Mouse (Mus musculus) Muller cell, postnatal 12 days (primary cell): Measurements from ENCODE around the gene Arhgef6.

Experiments used
- DNase-seq: peaks from one replicate; pipeline ENCODE4 v3.0.0-alpha.2; 2015; ENCODE audit errors: inconsistent ontology term

Gene Arhgef6

DNA sequence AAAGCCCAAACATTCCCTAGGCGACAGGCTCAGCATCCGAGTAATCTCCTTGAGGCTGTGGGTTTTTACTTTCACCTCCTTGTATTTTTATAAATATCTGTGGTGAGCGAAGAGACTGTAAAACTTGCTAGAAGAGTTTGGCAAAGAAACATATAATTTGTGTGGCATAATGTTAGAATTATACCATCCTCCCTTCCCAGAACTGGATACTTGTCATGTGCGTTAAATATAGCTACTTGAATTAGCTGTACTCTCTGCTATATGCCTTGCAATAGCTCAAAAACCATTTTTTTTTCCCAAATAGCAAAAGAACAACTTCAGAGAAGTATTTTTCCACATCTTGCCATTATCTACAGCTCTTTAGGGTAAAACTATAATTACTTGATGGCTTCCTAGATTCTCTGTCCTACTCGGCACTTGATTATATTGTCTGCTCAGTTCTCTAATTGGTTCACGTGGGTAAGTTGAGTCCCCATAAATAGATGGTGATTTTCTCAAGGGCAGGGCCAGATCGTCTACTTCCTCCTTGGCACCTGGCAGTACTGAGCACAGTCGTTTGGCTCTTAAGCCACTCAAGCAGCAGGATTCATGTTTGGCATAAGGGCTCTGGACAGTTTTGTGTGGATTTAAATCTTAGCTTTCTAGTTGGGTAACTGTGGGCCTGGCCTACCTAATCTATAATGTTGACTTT is 35.2 kb downstream of the Arhgef6 start:
- no peak for DNase-seq

DNA sequence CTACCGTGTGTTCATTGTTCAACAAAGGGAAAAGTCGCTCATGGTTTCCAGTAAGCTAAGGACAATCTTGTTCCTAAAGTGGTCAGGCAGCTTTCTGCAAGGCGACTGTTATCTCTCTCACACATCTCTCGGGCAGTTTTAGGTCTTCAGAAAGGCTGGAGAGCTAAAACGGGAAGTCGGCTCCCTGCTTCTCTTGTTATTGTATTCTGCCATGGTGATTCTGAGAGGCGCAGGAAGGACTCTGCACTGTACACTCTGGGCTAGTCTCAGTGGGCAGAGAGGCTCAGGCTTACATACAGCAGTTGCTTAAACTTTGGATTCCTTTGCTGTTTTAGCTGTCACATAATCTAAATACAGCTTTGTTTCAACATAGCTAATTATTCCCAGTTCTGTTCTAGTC is 39.6 kb downstream of the Arhgef6 start:
- DNase-seq = no peak

DNA sequence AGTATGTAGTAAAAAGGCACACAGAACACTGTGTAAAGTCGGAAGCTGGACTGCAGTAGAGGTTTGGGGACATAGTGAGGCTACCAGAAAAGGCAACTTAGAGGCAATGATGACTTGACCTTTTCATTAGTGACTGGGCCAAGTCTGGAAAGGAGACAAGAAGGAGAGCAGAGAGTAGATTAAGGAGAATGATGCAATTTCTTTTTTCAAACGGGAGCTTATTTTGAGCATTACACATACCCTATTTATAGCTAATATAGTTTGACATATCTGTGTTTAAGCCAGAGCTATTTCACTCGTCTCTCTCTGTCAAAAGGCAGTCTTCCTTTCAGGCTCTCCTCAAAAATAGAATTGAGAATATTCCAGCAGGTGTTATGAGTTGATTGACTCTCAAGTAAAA is 50.1 kb downstream of the Arhgef6 start:
- no peak for DNase-seq

DNA sequence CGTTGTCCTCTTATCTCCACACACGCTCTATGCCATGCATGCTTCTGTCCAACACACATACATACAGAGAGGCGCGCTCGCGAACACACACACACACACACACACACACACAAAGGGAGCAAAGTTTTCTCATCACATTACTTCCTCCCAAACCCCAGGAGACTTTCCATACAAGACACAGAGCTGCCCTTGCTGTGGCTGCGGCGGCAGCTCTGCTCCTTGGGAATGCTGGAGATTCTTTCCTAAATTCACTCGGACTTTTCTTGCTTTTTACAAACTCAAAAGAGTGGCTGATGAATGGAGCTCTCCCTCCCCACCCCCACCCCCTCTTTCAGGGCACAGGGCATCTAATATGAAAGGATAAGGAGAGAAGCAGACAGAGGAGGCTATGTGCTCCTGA is 52.2 kb downstream of the Arhgef6 start:
- peak; percentile 67 for DNase-seq

DNA sequence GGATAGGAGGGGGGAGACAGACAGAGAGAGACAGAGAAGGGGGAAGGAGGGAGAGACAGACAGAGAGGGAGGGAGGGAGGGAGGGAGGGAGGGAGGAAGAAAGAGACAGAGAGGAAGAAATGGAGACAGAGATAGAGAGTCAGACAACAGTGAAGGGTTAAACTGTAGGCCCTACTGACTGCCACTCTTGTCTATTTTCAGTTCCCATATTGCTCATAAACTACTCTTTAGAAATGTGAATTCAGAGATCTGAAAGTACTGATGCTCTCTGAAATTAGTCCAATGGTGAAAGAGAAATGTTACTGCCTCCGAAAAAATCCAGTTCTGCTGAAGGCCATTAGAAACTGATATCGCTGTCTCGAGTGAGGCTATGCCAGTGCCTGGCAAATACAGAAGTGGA is 56.3 kb downstream of the Arhgef6 start:
- no peak for DNase-seq

DNA sequence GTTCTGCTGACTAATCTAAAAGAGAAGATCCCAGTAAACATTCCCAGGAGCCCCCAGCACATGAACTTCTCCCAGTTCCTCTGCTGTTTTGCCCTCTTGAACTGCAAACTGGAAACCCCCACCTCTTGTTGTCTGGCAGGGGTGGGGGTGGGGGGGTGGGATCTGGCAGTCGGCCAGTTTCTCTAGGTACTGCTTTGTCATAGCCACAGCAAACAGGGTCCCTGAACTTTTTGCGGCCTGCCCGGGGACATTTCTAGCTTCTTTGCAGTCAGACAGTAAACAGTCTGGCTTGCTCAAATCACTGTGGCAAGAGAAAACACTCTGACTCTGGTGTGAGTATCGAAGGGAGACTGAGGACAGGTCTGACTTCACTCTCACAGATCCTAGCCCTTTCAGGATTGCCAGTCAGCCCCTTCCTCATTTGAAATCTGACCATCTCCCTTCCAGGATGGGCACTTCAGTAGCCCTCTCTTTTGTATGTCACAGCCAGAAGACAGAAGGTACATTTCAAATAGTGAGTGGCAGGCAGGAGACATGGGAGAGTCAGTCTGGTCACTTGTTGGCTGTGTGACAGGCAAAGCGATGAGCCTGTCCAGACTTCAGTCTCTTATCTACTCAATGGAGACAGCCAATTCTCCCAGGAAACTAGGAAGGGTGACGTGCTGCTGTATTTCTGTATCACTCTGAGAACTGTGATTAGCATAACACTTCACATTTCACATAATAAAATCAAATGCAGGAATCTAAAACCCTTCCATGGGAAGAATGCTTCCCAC is 60.8 kb downstream of the Arhgef6 start:
- DNase-seq = peak; percentile 16

DNA sequence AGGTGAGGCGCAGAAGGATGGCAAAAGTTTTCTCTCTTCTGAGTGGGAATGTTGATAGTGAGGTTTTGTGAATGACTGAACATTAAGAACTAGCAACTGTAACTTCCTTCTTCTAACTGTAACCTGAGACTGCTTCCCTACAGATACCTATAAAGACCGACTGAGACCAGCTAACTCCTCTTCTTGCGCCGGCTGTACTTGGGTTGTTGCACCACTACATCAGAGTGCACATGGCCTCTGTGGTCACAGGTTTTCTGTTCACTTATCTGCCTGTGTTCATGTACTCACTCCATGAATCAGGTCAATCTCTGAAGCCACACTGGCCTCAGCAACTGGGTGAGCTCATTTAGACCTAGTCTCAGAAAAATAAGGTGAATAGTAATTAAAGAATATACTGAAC is 75.0 kb downstream of the Arhgef6 start:
- DNase-seq = no peak

DNA sequence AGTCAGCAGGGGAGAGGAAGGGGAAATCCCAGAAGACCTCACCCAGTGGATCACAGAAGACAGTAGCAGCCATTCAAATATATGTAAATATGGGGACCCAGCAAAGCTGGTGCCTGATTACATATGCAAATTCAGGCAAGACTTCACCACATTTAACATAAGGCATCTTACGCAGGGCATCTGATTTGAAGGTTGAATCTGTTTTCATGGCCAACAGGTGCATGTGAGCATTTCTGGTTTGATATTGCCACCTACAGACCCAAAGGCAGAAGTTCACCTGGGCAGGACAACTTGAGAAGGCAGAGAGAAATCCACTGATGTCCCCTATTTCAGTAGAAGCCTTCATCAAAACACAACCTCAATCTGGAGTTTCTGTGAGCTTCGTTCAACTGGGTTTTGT is 77.8 kb downstream of the Arhgef6 start:
- DNase-seq = no peak

DNA sequence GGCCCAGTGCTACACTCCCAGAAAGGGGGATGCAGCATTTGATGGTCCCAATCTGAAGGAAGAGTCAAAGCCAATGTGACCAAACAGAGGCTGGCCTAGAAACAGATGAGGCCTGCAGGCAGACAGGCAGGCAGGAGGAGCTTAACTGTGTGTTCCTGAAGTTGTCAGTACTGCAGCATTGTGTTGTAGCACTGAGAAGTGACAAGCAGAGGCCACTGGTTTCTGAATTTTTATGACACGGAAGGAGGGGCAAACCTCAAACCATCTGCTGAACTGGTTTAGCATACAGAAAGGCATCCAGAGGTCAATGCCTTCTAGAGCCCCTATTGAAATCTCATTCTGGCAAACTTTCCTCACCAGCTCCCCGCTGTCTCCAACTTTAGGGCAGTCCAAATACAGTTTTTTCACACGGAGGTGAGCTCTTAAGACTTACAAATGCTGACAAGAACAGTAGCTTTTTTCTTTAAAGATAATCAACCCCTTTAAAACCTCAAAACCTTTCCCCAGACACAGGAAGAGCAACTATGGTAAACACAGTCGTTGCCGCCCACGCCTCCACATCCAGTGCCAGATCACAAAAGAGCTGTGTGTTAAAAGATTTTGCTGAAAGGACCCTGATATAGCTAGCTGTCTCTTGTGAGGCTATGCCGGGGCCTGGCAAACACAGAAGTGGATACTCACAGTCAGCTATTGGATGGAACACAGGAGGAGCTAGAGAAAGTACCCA is 85.0 kb downstream of the Arhgef6 start:
- peak; percentile 9 for DNase-seq

DNA sequence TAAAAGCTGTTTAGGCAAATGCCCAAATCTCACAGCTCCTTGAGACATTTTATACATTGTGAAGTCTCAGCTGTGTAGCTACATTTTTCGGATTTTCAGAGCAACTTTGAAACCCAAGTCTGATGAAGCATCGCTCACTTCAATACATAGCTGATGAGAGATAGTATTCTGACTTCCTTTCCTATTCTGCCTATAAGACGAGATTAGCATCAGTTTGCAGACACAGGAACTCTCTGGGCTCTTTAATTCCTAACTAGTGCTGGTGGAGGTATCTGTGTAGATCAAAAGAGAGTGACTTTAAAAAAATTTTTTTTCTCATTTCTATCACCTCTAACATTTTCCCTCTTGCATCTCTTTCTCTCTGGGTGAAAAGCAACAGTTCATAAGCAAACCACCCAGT is 100.0 kb downstream of the Arhgef6 start:
- no peak for DNase-seq

DNA sequence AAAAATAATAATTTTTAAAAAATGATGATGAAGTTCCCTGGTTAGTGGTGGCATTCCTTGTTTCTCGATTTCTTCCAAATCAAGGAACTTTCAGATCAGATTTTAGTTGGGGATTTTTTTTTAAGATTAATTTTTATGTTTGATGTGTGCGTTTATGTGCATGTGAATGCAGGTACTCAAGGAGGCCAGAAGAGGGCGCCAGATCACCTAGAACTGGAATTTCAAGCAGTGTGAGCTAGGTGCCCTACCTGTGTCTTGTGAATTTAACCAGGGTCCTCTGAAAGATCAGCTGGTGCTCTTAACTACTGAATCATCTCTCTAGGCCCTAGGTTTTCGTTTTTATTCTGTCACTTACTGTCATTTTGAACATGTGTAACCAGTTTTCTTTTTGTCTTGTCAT is 102.5 kb downstream of the Arhgef6 start:
- DNase-seq = no peak

DNA sequence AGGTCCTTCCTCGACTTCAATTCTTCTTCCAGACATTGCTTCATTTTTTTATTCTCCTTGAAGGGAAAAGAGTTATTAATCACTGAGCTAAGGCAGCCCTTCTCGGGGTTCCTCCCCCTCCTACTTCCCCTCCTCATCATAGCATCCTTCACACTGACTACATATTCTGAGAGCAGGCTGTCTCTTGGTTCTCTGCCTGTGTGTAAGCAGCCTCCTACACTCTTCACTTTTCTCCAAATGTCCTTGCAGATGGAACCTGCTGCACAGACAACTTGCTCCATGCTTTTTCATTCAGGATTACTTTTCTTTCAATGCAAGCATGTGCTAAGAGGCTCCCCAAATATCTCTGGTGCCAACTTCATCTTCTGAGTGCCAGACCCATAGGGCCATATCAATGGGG is 104.9 kb downstream of the Arhgef6 start:
- no peak for DNase-seq

DNA sequence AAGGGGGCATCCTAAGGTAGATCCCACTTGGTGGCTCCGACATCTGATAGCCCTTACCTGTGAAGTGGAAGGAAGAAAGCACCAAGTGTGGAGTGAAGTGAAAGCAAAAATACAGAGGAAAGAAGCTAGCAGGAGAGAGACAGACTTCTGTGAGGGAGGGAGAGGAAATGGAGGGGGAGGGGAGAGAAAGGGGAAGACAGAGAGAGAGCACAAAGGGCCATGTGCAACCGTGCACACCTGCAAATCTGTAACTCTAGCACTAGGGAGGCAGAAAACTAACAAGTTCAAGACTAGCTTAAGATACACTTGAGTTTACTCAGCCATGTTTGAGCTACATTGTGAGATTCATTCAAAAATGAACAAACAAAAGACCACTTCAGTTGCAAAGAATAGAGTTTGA is 110.4 kb downstream of the Arhgef6 start:
- no peak for DNase-seq

DNA sequence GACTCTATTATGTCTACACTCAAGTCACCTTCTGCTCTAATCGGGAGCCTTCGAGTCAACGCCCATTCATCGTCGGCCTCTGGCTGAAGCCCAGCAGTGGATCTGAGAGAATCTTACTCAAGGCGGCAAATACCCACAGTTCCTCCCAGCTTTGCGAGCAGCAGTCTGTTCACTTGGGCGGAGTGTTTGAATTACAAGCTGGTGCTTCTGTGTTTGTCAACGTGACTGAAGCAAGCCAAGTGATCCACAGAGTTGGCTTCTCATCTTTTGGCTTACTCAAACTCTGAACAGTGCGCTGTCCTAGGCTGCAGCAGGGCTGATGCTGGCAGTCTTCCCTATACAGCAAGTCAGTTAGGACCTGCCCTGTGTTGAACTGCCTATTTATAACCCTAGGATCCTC is 115.2 kb downstream of the Arhgef6 start:
- DNase-seq = no peak

DNA sequence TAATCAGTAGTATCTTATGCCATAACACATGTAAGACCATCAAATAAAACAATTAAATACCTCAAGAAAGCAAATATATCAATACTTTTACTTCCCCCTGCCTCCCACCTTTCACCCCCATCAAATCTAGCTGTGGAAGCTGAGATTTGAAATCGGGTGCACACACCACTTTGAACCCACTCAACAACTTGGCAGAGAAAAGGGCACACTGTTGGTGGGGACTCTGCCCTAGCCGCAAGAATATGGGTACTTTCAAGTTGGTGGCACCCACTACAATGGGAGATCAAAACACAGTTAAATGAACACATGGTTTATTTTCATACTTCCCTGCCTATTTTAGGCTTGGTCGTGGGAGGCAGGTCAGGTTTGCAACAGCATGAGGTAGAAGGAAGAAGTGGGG is 116.6 kb downstream of the Arhgef6 start:
- DNase-seq = no peak

DNA sequence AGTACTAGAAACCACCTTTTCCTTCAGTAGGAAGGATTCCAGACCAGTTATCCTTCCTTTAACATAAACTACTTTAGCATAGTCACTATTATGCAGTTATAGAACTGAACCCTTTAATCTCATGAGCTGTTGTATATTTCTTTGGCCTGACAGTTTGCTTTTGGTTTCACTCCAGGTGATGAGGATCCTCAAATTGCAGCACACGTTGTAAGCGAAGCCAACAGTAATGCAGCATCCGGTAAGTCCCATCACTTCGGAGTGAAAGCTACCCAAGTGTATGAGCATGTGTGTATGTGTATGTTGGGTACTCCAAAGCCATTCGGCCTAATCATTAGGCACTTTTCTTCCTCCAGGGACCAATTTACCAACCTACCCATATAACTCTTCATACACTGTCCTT is 119.0 kb downstream of the Arhgef6 start:
- DNase-seq = no peak

DNA sequence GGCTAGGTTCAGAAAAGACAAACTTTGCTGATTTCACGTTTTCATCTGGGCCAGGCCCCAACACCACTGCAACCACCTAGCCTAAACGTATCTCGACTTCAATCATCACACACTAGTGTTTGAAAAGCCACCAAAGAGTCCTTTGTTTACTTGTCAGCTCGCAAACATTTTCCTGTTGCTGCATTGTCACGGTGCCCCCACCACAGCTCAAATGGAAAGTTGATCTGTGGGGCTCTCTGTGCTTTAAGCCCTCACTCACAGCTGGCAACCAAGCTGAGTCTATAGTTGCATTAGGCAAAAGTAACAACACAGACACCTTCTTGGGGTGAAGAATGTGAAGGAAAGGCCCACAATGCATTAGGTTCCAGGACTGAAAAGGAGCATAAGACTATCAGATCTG is 122.3 kb downstream of the Arhgef6 start:
- DNase-seq = no peak

DNA sequence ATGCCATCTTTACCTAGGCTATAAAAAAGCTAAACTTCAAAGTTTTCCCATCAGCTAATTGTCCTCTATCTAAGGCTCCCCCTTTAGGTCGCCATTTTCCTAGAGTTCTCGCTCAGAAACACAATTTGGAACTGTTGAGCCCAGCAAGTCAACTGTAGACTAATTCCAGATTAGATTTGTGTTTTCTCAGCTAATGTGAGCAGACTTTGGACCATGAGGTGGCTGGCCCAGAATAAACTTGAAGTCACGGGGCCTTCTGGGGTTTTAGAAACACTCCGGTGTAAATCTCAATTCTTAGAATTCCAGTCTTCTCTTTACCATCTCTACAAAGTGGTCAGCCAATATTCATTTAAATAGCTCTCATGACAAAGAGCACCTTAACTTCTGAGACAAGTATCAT is 123.0 kb downstream of the Arhgef6 start:
- DNase-seq = no peak

DNA sequence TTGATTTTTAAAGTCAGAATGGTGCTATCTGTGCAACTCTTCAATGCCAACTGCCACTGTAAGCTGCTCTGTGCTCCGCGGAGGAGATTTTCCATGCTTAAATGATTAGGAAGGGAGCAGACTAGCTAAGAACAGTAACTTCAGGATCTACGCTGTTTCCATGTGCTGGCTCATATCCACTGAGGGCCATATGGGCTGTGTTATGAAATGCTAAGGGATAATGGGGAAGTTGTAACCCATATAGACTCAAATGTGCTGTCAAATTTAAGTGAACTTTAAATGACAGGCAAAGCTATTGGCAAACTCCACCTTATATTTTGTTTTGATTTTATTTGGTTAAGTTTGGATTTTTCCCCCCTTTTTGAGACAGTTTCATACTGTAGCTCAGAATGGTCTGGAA is 125.7 kb downstream of the Arhgef6 start:
- DNase-seq = no peak

DNA sequence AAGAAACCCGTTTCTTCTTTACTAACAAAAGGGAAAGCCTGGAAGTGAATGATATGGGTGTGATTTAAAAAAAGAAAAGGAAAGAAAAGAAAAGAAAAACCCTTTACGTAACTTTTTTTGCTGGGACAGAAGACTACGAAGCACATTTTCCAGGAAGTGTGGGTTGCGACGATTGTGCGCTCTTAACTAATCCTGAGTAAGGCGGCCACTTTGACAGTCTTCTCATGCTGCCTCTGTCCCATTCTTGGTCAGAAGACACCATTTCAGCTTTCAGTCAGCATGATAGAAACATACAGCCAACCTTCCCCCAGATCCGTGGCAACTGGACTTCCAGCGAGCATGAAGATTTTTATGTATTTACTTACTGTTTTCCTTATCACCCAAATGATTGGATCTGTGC is 126.7 kb downstream of the Arhgef6 start, which contains the start of gene Cd40lg:
Cd40lg (plus strand) TSS at position 268 of the 400 bp plus-strand sequence.
- DNase-seq = no peak

DNA sequence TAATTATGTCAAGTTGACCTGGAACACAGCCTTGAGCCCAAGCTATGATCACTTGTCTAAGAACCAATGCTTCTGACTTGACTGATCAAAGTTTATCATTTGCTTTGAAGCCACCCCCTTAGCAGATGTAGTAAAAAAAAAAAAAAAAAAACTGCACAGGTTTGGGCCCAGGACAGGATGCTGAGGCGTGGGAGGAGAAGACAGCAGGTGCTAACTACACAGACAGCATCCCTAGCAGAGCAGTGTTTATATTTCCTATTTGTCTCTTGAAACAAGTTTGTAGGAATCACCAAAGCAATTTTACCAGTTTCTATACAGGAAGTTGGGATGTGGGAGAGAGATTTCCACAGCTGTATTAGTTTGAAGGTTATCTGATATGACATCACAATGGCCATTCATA is 127.9 kb downstream of the Arhgef6 start:
- DNase-seq = no peak

DNA sequence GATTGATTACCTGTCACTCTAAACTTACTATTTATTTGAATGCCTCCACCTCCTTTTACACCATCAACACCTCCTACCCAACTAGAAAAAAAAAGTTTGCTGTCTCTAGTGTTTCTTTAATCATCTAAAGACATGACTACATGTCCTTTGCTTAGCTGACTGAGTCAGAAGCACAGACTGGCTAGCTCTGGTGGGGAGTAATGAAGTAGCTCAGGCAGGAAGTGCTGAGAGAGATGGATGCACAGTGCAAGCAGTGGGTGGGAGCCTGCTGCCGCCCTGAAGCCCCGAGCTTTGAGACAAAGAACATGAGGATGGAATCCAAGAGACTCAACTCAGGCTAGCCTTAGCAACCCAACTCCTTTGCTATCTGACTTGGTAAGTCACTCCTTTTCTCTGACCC is 138.1 kb downstream of the Arhgef6 start:
- no peak for DNase-seq

DNA sequence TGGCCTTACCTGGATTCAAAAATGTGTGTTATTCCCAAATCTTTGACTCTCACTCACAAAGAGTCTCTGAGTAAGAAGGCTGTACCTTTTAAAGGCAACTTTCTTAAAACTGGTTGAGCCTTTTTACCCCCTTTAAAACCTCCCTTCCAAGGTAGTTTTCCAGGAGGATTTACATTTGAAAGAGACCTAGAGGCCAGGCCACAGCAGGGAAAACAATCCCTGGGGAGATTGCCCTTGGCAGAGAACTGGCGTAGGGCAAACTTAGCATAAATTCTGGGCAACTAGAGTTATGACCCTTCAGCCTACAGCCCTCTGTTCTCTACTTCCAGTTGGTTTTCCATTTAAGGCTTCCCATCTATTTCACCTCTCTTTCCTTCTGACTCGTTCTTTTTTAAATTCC is 140.5 kb downstream of the Arhgef6 start:
- DNase-seq = no peak
